Mouse (Mus musculus) activated CD4-positive, CD25-positive, alpha-beta regulatory T cell, adult 4 months (primary cell): ENCODE measurements around the gene Fam222b. TPM values are rescaled to one million over a fixed set of nuclear protein-coding genes. Genes with fewer than 3 reads are reported as not detected.
"Not testable (repeated sequence)": the region's sequence is repeated elsewhere in the genome, so short reads cannot be mapped to it uniquely, and the experiment has no call there.

Source experiments
- ATAC-seq: one replicate; pipeline ENCODE4 v1.8.0; 2017
- polyA plus RNA-seq, 2 experiments: library from polyadenylated mRNA; unstranded; fragments of 100-300 nt; shearing (Covaris generic); gene quantifications; one replicate each; pipeline ENCODE4 v1.2.1; 2017

The Fam222b gene
- polyA plus RNA-seq, 2 experiments from 2014 or later = 12.0 to 15.8 TPM

- ATAC-seq = no peak
Observed at GRCm38 (mm10) chr11:78087756-78088281, 6.6 kb upstream of the Fam222b start.

- no peak for ATAC-seq
Observed at GRCm38 (mm10) chr11:78094137-78094503, 340 bp upstream of the Fam222b start.

- no peak for ATAC-seq
Observed at GRCm38 (mm10) chr11:78095144-78095516, 670 bp downstream of the Fam222b start.

GRCm38 (mm10) chr11:78097077-78097476, 2.6 kb downstream of the Fam222b start:
- ATAC-seq = no peak

- no peak for ATAC-seq
Observed at GRCm38 (mm10) chr11:78100746-78101145, 6.3 kb downstream of the Fam222b start.

GRCm38 (mm10) chr11:78102142-78102541, 7.7 kb downstream of the Fam222b start:
- ATAC-seq = no peak

- ATAC-seq = no peak
Observed at GRCm38 (mm10) chr11:78102958-78103747, 8.7 kb downstream of the Fam222b start.

- ATAC-seq = no peak
Observed at GRCm38 (mm10) chr11:78104501-78104900, 10.0 kb downstream of the Fam222b start.

- ATAC-seq = no peak
Observed at GRCm38 (mm10) chr11:78113616-78114015, 19.2 kb downstream of the Fam222b start.

GRCm38 (mm10) chr11:78114676-78115366, 20.4 kb downstream of the Fam222b start:
- ATAC-seq = peak; percentile 38

GRCm38 (mm10) chr11:78115367-78116145, 21.1 kb downstream of the Fam222b start:
- peak; percentile 89 for ATAC-seq

- no peak for ATAC-seq
Observed at GRCm38 (mm10) chr11:78116146-78116410, 21.6 kb downstream of the Fam222b start.

GRCm38 (mm10) chr11:78118467-78118866, 24.0 kb downstream of the Fam222b start:
- no peak for ATAC-seq

GRCm38 (mm10) chr11:78119898-78120297, 25.4 kb downstream of the Fam222b start:
- no peak for ATAC-seq

GRCm38 (mm10) chr11:78121176-78121575, 26.7 kb downstream of the Fam222b start:
- no peak for ATAC-seq

GRCm38 (mm10) chr11:78122815-78123214, 28.4 kb downstream of the Fam222b start:
- no peak for ATAC-seq

- ATAC-seq = no peak
Observed at GRCm38 (mm10) chr11:78123782-78124181, 29.3 kb downstream of the Fam222b start.

- no peak for ATAC-seq
Observed at GRCm38 (mm10) chr11:78125691-78126090, 31.2 kb downstream of the Fam222b start.

- ATAC-seq = no peak
Observed at GRCm38 (mm10) chr11:78126739-78127138, 32.3 kb downstream of the Fam222b start.

- ATAC-seq = no peak
Observed at GRCm38 (mm10) chr11:78129458-78129857, 35.0 kb downstream of the Fam222b start.

- no peak for ATAC-seq
Observed at GRCm38 (mm10) chr11:78133915-78134314, 39.5 kb downstream of the Fam222b start.

GRCm38 (mm10) chr11:78134344-78134743, 39.9 kb downstream of the Fam222b start:
- ATAC-seq = no peak

- ATAC-seq = not testable (repeated sequence)
Observed at GRCm38 (mm10) chr11:78135314-78135713, 40.9 kb downstream of the Fam222b start.
